Mouse (Mus musculus) G1E (cell line): ENCODE results near the gene Hif3a. TPM values are rescaled to one million over a fixed set of nuclear protein-coding genes. Genes with fewer than 3 reads are reported as not detected.
A peak's percentile ranks its signal among the peaks of the same experiment; 100 is the strongest.

Source experiments
- ATAC-seq: 2 replicates; pipeline ENCODE4 v1.8.0; 2016; ENCODE audit warnings: mild to moderate bottlenecking; ENCODE audit not compliant: insufficient number of reproducible peaks, poor library complexity, low FRiP score, severe bottlenecking; ENCODE audit errors: extremely low read depth
- DNase-seq: peaks from one replicate; pipeline ENCODE4 v3.0.0; 2012; ENCODE audit warnings: low spot score
- H3K27me3 ChIP-seq: 2 replicates; pipeline ENCODE4 v1.6.1; 2012; ENCODE audit warnings: mild to moderate bottlenecking, low read length, inconsistent platforms; ENCODE audit not compliant: insufficient read depth
- H3K36me3 ChIP-seq: replicated peaks from 2 replicates; pipeline ENCODE3; 2012; ENCODE audit warnings: mild to moderate bottlenecking, inconsistent platforms
- H3K4me1 ChIP-seq: 2 replicates; pipeline ENCODE4 v1.6.1; 2012; ENCODE audit warnings: low read depth, low read length, inconsistent platforms, mixed read lengths; ENCODE audit not compliant: insufficient read depth
- H3K4me3 ChIP-seq: 2 replicates; pipeline ENCODE4 v1.5.1; 2012; ENCODE audit warnings: low read depth, mild to moderate bottlenecking, inconsistent platforms, low read length, moderate library complexity, mixed read lengths
- H3K9me3 ChIP-seq: replicated peaks from 2 replicates; pipeline ENCODE4 v1.6.1; 2012; ENCODE audit warnings: inconsistent platforms
- CTCF ChIP-seq: IDR thresholded peaks from 2 replicates; pipeline ENCODE4 v1.5.1; 2012; ENCODE audit warnings: low read depth, low read length, inconsistent platforms, mixed read lengths
- GATA1 ChIP-seq: IDR thresholded peaks from 2 replicates; pipeline ENCODE4 v1.6.1; 2012; ENCODE audit warnings: borderline replicate concordance, low read length, inconsistent platforms, mixed read lengths
- GATA2 ChIP-seq: IDR thresholded peaks from 2 replicates; pipeline ENCODE4 v1.6.1; 2012; ENCODE audit warnings: low read depth, low read length, inconsistent platforms, borderline replicate concordance
- POLR2AphosphoS5 ChIP-seq: IDR thresholded peaks from 2 replicates; pipeline ENCODE4 v1.6.1; 2012; ENCODE audit warnings: low read depth, low read length, inconsistent platforms; ENCODE audit not compliant: insufficient replicate concordance
- TAL1 ChIP-seq: conservative IDR thresholded peaks from 2 replicates; pipeline ENCODE4 v1.6.1; 2012; ENCODE audit warnings: low read depth, low read length, inconsistent platforms, mixed read lengths
- polyA plus RNA-seq: library from polyadenylated mRNA; stranded (reverse); fragments of >175 nt; gene quantifications from 2 replicates; pipeline ENCODE4 v1.2.3, GENCODE M21; 2012
- total RNA-seq, 2 experiments: library from RNA; stranded (forward) in 1 of 2; stranded (reverse) in 1 of 2; fragments of 200-1000 nt in 1 of 2; fragments of >200 nt in 1 of 2; fragmentation: Nextera tagmentation in 1 of 2; gene quantifications; 2 replicates each; pipeline ENCODE4 v1.2.3; 2014 to 2017

Hif3a gene
- total and polyA plus RNA-seq, 3 experiments: 18.0 to 246 (median 183) TPM

- DNase-seq (peak; percentile 49), ATAC-seq (no peak)
- Histone ChIP-seq H3K4me1 (peaks cover 63% of the 10 kb centered on the region), H3K36me3 (peaks cover 87% of the 10 kb centered on the region), H3K27me3 (no peaks in the 10 kb centered on the region), H3K9me3 (no peaks in the 10 kb centered on the region), H3K4me3 (peak overlapping the region; percentile 58; the same call in 1 of the 2 replicates)
- TF ChIP-seq CTCF (peak; percentile 25), POLR2AphosphoS5 (no peak)
Measured at GRCm38 (mm10) chr7:17050933-17051594, 11.2 kb downstream of the Hif3a start.

- Histone ChIP-seq H3K9me3 (no peaks in the 10 kb centered on the region), H3K4me1 (peaks cover 58% of the 10 kb centered on the region), H3K36me3 (peaks cover 86% of the 10 kb centered on the region), H3K27me3 (no peaks in the 10 kb centered on the region), H3K4me3 (peak overlapping the region; percentile 58; the same call in 1 of the 2 replicates)
- DNase-seq: no peak
- no peak for TF ChIP-seq GATA1
- TF ChIP-seq POLR2AphosphoS5: no peak
- TF ChIP-seq GATA2: no peak
- TF ChIP-seq CTCF: no peak
- no peak for ATAC-seq
Measured at GRCm38 (mm10) chr7:17050491-17050890, 11.7 kb downstream of the Hif3a start.

- H3K4me3 ChIP-seq: no peak overlapping the region; the same call in 1 of the 2 replicates
- ATAC-seq (no peak), DNase-seq (no peak)
- no peaks in the 10 kb centered on the region for H3K27me3 ChIP-seq
- no peaks in the 10 kb centered on the region for H3K9me3 ChIP-seq
- peaks cover 90% of the 10 kb centered on the region for H3K36me3 ChIP-seq
- peaks cover 47% of the 10 kb centered on the region for H3K4me1 ChIP-seq
- no peak for TF ChIP-seq TAL1
Measured at GRCm38 (mm10) chr7:17048431-17049190, 13.6 kb downstream of the Hif3a start.

- no peak overlapping the region for H3K4me3 ChIP-seq
- ATAC-seq (no peak), DNase-seq (no peak)
- H3K9me3 ChIP-seq: no peaks in the 10 kb centered on the region
- H3K27me3 ChIP-seq: no peaks in the 10 kb centered on the region
- TF ChIP-seq GATA2: no peak
- no peak for TF ChIP-seq TAL1
- TF ChIP-seq CTCF: no peak
- H3K4me1 ChIP-seq: peaks cover 40% of the 10 kb centered on the region
- peaks cover 91% of the 10 kb centered on the region for H3K36me3 ChIP-seq
Measured at GRCm38 (mm10) chr7:17047041-17047682, 15.1 kb downstream of the Hif3a start.

- no peaks in the 10 kb centered on the region for H3K9me3 ChIP-seq
- peaks cover 88% of the 10 kb centered on the region for H3K36me3 ChIP-seq
- TF ChIP-seq TAL1: no peak
- TF ChIP-seq POLR2AphosphoS5: no peak
- H3K4me1 ChIP-seq: peaks cover 30% of the 10 kb centered on the region
- DNase-seq (no peak), ATAC-seq (no peak)
- no peaks in the 10 kb centered on the region for H3K27me3 ChIP-seq
- H3K4me3 ChIP-seq: no peak overlapping the region
Measured at GRCm38 (mm10) chr7:17045743-17046142, 16.5 kb downstream of the Hif3a start.

GRCm38 (mm10) chr7:17039373-17039772 is 22.9 kb downstream of the Hif3a start:
- ATAC-seq (no peak), DNase-seq (no peak)
- H3K4me3 ChIP-seq: no peak overlapping the region
- H3K9me3 ChIP-seq: no peaks in the 10 kb centered on the region
- H3K36me3 ChIP-seq: peaks cover 93% of the 10 kb centered on the region
- H3K27me3 ChIP-seq: no peaks in the 10 kb centered on the region
- H3K4me1 ChIP-seq: peaks cover 5% of the 10 kb centered on the region
- TF ChIP-seq TAL1: no peak
- no peak for TF ChIP-seq GATA2
- TF ChIP-seq CTCF: no peak
- TF ChIP-seq GATA1: no peak
